Mouse (Mus musculus) embryonic facial prominence, embryonic 14.5 days (tissue): ENCODE data around the gene Cav1. TPM values are rescaled to one million over a fixed set of nuclear protein-coding genes. Genes with fewer than 3 reads are reported as not detected.

Experiments used
- ATAC-seq: fragments of 200-750 bp; cut with Nextera tagmentation; 2 replicates; pipeline ENCODE4 v1.8.0; 2017; ENCODE audit warnings: low read depth, moderate number of reproducible peaks, moderate TSS enrichment
- DNase-seq: peaks from one replicate; pipeline ENCODE4 v3.0.0-alpha.2; 2015; ENCODE audit warnings: low spot score
- H3K27ac ChIP-seq: fragments of 300-500 bp; sonication (generic); replicated peaks from 2 replicates; pipeline ENCODE4 v1.5.1; 2014; ENCODE audit warnings: low read depth, mild to moderate bottlenecking, low read length, moderate library complexity
- H3K27me3 ChIP-seq: fragments of 300-500 bp; sonication (generic); replicated peaks from 2 replicates; pipeline ENCODE4 v1.6.1; 2014; ENCODE audit warnings: low read length; ENCODE audit not compliant: control insufficient read depth, insufficient read depth
- H3K36me3 ChIP-seq: fragments of 300-500 bp; sonication (generic); 2 replicates; pipeline ENCODE4 v1.6.1; 2014; ENCODE audit warnings: low read length, mixed read lengths; ENCODE audit not compliant: control insufficient read depth, insufficient read depth
- H3K4me1 ChIP-seq: fragments of 300-500 bp; sonication (generic); 2 replicates; pipeline ENCODE4 v1.6.1; 2014; ENCODE audit warnings: antibody characterized with exemption, low read length; ENCODE audit not compliant: control insufficient read depth, insufficient read depth
- H3K4me2 ChIP-seq: fragments of 300-500 bp; sonication (generic); 2 replicates; pipeline ENCODE4 v1.6.1; 2014; ENCODE audit warnings: low read depth, mild to moderate bottlenecking, low read length, moderate library complexity, mixed read lengths
- H3K4me3 ChIP-seq: fragments of 300-500 bp; sonication (generic); 2 replicates; pipeline ENCODE4 v1.5.1; 2014; ENCODE audit warnings: low read depth, mild to moderate bottlenecking, low read length
- H3K9ac ChIP-seq: fragments of 300-500 bp; sonication (generic); 2 replicates; pipeline ENCODE4 v1.6.1; 2014; ENCODE audit warnings: low read depth, mild to moderate bottlenecking, low read length, moderate library complexity, mixed read lengths
- H3K9me3 ChIP-seq: fragments of 300-500 bp; sonication (generic); 2 replicates; pipeline ENCODE4 v1.6.1; 2016; ENCODE audit warnings: low read length; ENCODE audit not compliant: control insufficient read depth
- WGBS: fragments of 180-500 bp; shearing (Covaris S2); extraction: QIAGEN DNeasy Blood & Tissue Kit; methylation state at CpG from one replicate; pipeline ENCODE4 v1.1.7; 2014; 5-methylcytosine and 5-hydroxymethylcytosine counted together
- polyA plus RNA-seq: library from polyadenylated mRNA; unstranded; fragments of >200 nt; fragmentation: Nextera tagmentation; extraction: Ambion mirVana; gene quantifications from 2 replicates; pipeline ENCODE4 v1.2.1, GENCODE M21; 2014

The Cav1 gene
- polyA plus RNA-seq, 1 experiment from 2014 or later = 238 TPM

- Histone ChIP-seq H3K27me3 (no peaks in the 10 kb centered on the region), H3K36me3 (no peaks in the 10 kb centered on the region), H3K27ac (no peak overlapping the region), H3K9ac (no peak overlapping the region), H3K9me3 (no peaks in the 10 kb centered on the region), H3K4me1 (no peaks in the 10 kb centered on the region), H3K4me3 (no peak overlapping the region), H3K4me2 (no peak overlapping the region)
- DNase-seq (no peak), ATAC-seq (no peak)
- WGBS = 70% methylated on average over 3 of the region's 3 CpGs
These were observed 23.7 kb downstream of the Cav1 start for GRCm38 (mm10) chr6:17329801-17330200.

GRCm38 (mm10) chr6:17337724-17338123, 31.6 kb downstream of the Cav1 start:
- Histone ChIP-seq H3K27ac (no peak overlapping the region), H3K9ac (no peak overlapping the region), H3K4me1 (no peaks in the 10 kb centered on the region), H3K4me2 (no peak overlapping the region), H3K27me3 (no peaks in the 10 kb centered on the region), H3K36me3 (no peaks in the 10 kb centered on the region), H3K9me3 (no peaks in the 10 kb centered on the region), H3K4me3 (no peak overlapping the region)
- DNase-seq = no peak
- 88% methylated on average over 2 of the region's 2 CpGs for WGBS
- no peak for ATAC-seq

- Histone ChIP-seq H3K36me3 (no peaks in the 10 kb centered on the region), H3K27me3 (no peaks in the 10 kb centered on the region), H3K9me3 (no peaks in the 10 kb centered on the region), H3K27ac (no peak overlapping the region), H3K4me2 (no peak overlapping the region), H3K9ac (no peak overlapping the region), H3K4me1 (no peaks in the 10 kb centered on the region), H3K4me3 (no peak overlapping the region)
- no peak for DNase-seq
- WGBS = 0% methylated on average over 2 of the region's 2 CpGs
- no peak for ATAC-seq
These were observed 34.3 kb downstream of the Cav1 start for GRCm38 (mm10) chr6:17340406-17340805.

GRCm38 (mm10) chr6:17348011-17348410, 41.9 kb downstream of the Cav1 start:
- no peaks in the 10 kb centered on the region for H3K4me1 ChIP-seq
- H3K4me3 ChIP-seq = no peak overlapping the region
- H3K9me3 ChIP-seq = 0 out of 2 replicates have a peak, but pooled peaks cover 3% of the 10 kb centered on the region
- no peak overlapping the region for H3K9ac ChIP-seq
- WGBS = 45% methylated on average over 3 of the region's 3 CpGs
- H3K27ac ChIP-seq = no peak overlapping the region
- H3K4me2 ChIP-seq = no peak overlapping the region
- ATAC-seq (no peak), DNase-seq (peak; percentile 15)
- H3K27me3 ChIP-seq = no peaks in the 10 kb centered on the region
- H3K36me3 ChIP-seq = no peaks in the 10 kb centered on the region

GRCm38 (mm10) chr6:17350803-17351202, 44.7 kb downstream of the Cav1 start:
- DNase-seq (no peak), ATAC-seq (no peak)
- Histone ChIP-seq H3K4me3 (no peak overlapping the region), H3K36me3 (no peaks in the 10 kb centered on the region), H3K9me3 (0 out of 2 replicates have a peak, but pooled peaks cover 3% of the 10 kb centered on the region), H3K9ac (no peak overlapping the region), H3K4me1 (no peaks in the 10 kb centered on the region), H3K4me2 (no peak overlapping the region), H3K27ac (no peak overlapping the region), H3K27me3 (no peaks in the 10 kb centered on the region)
- WGBS = 81% methylated on average over 5 of the region's 5 CpGs

- DNase-seq (peak; percentile 81), ATAC-seq (no peak)
- Histone ChIP-seq H3K27ac (no peak overlapping the region), H3K27me3 (no peaks in the 10 kb centered on the region), H3K4me1 (no peaks in the 10 kb centered on the region), H3K4me3 (no peak overlapping the region), H3K4me2 (no peak overlapping the region), H3K9ac (no peak overlapping the region), H3K36me3 (no peaks in the 10 kb centered on the region), H3K9me3 (no peaks in the 10 kb centered on the region)
- 16% methylated on average over 6 of the region's 6 CpGs for WGBS
These were observed 53.0 kb downstream of the Cav1 start for GRCm38 (mm10) chr6:17358896-17359690.

- H3K4me2 ChIP-seq = no peak overlapping the region
- 39% methylated on average over 3 of the region's 3 CpGs for WGBS
- H3K27ac ChIP-seq = no peak overlapping the region
- H3K9ac ChIP-seq = no peak overlapping the region
- no peak overlapping the region for H3K4me3 ChIP-seq
- H3K4me1 ChIP-seq = no peaks in the 10 kb centered on the region
- H3K36me3 ChIP-seq = no peaks in the 10 kb centered on the region
- ATAC-seq (no peak), DNase-seq (peak; percentile 39)
- H3K27me3 ChIP-seq = no peaks in the 10 kb centered on the region
- H3K9me3 ChIP-seq = no peaks in the 10 kb centered on the region
These were observed 56.6 kb downstream of the Cav1 start for GRCm38 (mm10) chr6:17362771-17363170.

GRCm38 (mm10) chr6:17363446-17364179, 57.5 kb downstream of the Cav1 start:
- 85% methylated on average over 17 of the region's 17 CpGs for WGBS
- no peaks in the 10 kb centered on the region for H3K9me3 ChIP-seq

More at GRCm38 (mm10) chr6:17363446-17364179, 57.5 kb downstream of the Cav1 start:
- Histone ChIP-seq H3K4me2 (no peak overlapping the region), H3K9ac (no peak overlapping the region), H3K36me3 (no peaks in the 10 kb centered on the region), H3K27ac (no peak overlapping the region), H3K27me3 (no peaks in the 10 kb centered on the region), H3K4me1 (no peaks in the 10 kb centered on the region), H3K4me3 (no peak overlapping the region)
- ATAC-seq = no peak
- no peak for DNase-seq
